Mouse (Mus musculus) liver, adult (tissue): Measurements from ENCODE around the gene Rnf181.

ENCODE experiments used
- GATA4 ChIP-seq: IDR thresholded peaks from 2 replicates; pipeline ENCODE4 v1.6.1; 2014; ENCODE audit warnings: mild to moderate bottlenecking, low read length; ENCODE audit not compliant: insufficient replicate concordance

Rnf181 gene

DNA sequence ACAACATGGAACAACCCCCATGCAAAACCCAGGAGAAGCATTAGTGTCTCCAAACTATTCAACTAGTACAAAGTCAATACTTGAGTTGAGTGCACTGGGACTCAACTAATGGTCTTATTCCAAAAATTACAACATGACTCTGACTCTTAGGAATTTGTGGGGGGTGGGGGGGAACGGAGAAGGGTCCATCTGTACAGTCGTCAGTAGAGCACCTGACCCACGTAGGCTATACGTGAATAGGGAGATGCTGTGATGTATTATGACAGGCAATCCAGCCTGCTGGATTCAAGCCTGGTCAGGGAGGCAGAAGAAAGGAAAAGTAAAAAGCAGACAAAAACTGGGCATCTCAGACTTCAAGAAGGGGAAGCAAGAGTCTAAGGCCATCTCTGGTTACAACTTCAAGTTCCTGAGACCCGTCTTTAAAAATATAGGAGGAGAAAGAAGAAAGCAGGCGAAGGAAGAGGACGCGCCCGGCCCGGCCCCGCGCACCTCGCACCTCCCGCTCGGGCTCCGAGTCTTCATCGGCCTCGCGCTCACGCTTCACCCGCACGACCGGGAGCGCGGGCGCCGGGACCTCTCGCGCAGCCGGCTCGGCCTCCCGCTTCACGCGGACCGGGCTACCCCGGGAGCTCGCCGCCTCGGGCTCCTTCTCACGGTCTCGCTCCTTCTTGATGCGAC lies 22.2 kb downstream of the Rnf181 start:
- TF ChIP-seq GATA4: no peak

- no peak for TF ChIP-seq GATA4
Observed at GRCm38 (mm10) chr6:72340481-72340880, 26.3 kb downstream of the Rnf181 start.

- no peak for TF ChIP-seq GATA4
Observed at GRCm38 (mm10) chr6:72333111-72333510, 33.6 kb downstream of the Rnf181 start.

DNA sequence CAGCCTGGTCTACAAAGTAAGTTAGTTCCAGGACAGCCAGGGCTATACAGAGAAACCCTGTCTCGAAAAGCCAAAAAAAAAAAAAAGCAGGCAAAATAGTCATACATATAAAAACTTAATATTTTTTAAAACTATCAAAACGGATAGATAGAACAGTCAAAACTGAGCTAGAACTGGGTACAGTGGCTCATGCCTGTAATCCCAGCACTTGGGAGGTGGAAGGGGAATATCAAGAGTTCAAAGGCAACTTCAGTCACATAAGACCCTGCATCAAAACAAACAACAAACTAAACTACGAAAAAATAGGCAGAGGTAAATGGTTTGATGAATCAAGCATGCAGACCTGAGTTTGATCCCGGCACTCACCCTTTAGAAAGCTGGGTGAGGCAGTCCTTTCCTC lies 36.6 kb downstream of the Rnf181 start:
- no peak for TF ChIP-seq GATA4

GRCm38 (mm10) chr6:72329019-72329418 lies 37.7 kb downstream of the Rnf181 start:
- no peak for TF ChIP-seq GATA4

- no peak for TF ChIP-seq GATA4
Observed at GRCm38 (mm10) chr6:72326274-72326673, 40.5 kb downstream of the Rnf181 start.

GRCm38 (mm10) chr6:72323786-72324508 lies 42.8 kb downstream of the Rnf181 start:
- no peak for TF ChIP-seq GATA4

DNA sequence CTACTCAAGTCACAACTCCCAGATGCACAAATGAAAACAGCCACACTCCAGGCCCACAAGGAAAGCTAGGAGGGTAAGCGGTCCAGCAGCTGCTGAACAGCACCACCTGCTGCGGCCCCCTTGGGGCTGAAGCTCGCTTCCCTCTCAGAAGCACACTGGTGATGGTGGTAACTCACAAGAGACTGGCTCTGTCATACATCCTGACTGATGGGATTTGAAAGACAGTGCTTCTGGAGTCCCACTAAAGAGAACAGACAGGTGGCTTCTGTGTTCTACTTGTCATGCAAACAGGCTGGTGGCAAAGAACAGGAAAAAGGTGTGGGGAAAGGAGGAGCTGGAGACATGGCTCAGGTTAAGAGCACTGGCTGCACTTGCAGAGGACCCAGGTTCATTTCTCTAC lies 43.8 kb downstream of the Rnf181 start:
- no peak for TF ChIP-seq GATA4

GRCm38 (mm10) chr6:72319019-72319418 lies 47.7 kb downstream of the Rnf181 start:
- no peak for TF ChIP-seq GATA4

- TF ChIP-seq GATA4: no peak
Observed at GRCm38 (mm10) chr6:72318440-72318839, 48.3 kb downstream of the Rnf181 start.

GRCm38 (mm10) chr6:72316044-72316443 lies 50.7 kb downstream of the Rnf181 start:
- no peak for TF ChIP-seq GATA4

DNA sequence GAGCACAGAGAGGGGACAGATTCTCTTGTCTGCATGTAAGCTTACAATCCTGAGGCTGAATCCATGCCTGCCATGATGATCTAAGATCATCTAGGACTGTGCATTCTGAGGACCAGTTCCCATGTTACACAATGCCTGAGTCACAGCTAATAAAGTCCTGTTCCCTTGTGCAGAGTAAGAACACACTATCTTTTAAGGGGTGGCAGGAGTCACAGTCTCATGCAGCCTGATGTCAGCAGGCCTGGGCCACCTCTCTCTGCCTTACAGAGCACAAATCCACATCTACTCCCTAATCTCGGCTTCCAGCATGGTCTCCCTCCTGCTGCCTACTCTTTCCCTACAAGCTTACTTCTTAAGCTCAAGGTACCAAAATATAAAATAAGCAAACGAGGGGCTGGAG lies 51.4 kb downstream of the Rnf181 start:
- no peak for TF ChIP-seq GATA4

DNA sequence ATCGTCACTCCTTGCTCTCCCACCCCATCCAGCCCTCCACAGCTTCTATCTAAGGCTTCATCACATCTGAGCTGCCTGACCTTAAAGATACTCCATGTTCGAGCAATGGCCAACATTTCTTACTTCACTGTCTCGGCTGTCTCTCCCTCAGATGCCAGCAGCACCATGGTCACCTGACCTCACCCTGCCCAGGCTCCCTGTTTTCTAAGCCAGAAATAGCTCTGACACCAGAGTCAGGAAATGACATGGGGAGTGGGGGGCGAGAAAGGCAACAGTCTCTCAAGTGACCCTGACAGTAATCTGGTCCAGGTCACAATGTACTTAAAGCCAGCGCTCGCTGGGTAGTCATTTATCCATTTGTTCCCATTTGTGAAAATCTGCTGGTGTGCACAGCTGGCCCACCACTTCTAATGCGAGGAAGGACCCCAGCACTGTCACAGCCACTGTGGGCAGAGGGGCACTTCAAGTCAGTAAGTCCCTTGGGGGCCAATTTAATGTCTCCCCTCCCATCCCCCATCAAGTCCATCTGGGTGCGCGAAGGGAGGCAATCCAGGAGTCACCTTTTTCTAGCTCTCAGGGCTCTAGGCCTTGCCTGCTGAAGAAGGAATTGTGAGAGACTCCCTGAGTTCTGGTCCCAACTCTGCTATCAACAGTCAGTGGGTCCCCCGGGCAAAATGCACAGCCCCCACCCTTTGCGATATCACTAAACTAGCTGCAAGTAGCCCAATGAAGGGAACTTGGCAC lies 53.5 kb downstream of the Rnf181 start:
- no peak for TF ChIP-seq GATA4

- no peak for TF ChIP-seq GATA4
Observed at GRCm38 (mm10) chr6:72312198-72312597, 54.6 kb downstream of the Rnf181 start.
